Mouse (Mus musculus) kidney, adult 11 months (tissue): ENCODE data around the gene Itgb6.
A peak's percentile ranks its signal among the peaks of the same experiment; 100 is the strongest.

Experiments
- DNase-seq: peaks from one replicate; pipeline ENCODE4 v3.0.0; 2022

The Itgb6 gene

DNA sequence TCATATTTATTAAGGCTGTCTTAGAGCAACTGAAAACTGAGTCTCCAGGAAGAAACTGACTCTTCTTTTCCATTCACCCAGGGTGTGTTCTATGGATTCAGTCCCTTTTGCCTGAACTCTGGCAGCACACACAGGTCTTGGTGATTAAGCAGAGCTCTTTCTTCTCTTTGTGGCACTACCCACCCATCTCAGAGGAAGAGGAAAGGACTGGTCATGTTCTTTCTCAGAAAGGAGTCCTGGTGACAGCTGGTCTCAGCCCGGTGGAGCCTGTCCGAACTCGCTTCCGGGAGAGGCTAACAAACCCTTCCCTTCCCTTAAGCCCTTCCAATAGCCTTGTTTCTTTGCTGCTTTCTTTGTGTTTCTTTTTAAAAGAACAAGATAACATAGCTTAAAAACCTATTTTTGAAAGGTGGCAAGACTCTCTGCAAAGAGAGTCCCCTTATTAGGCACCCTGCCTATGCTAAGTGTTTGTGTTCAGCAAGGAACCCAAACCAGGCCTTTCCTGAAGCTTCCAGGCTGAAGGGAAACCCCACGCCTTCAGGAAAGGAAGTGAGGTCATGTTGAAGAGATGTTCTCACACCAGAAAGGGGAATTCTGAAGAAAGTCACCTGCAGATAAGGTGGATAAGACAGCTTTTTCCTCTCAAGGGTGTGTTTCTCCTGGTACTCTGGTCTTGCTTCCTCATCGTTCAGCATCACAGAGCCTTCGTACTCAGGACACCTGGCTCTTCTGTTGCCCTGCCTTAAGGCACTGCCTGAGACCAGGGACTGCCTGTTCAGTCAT is 11.2 kb downstream of the Itgb6 start:
- DNase-seq: no peak

- DNase-seq: no peak
These were observed 12.1 kb downstream of the Itgb6 start for GRCm38 (mm10) chr2:60710317-60710716.

DNA sequence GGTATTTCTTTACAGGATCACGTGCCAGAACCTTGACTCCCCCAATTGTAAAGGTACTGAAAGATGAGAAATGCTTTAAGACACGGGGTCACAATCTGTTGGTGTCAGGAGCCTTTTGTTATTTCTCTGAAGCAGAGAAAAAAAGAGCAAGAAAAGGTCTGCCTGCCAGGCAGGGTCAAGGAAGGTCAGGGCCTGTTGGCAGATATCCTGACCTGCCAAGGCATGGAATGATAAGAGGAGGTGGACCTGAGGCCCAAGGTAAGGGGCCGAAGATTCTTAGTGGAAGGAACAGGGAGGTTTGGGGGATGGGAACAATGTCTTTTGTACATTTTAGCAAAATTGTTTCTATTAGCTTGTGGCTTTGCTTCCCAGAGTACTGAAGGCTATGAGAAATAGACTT is 13.8 kb downstream of the Itgb6 start:
- DNase-seq: no peak

- DNase-seq: no peak
These were observed 15.6 kb downstream of the Itgb6 start for GRCm38 (mm10) chr2:60706866-60707265.

DNA sequence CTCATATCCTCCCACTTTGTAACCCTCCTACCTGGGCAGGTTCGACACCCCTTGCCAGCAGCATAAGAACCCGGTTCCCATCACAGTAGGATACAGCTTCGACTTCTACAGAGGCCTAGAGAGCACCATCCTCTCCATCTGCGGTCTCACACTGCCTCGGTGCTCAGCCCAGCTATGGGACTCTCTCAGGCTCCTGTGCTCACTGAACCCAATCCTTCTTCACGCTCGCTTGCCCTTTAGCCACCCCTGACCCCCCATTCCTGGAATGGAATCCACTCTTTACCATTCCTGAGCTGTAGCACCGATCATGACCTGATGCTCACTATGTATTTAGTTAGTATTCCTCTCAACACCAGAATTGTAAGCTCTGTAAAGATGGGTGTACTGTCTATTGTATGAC is 17.0 kb downstream of the Itgb6 start:
- peak; percentile 62 for DNase-seq

DNA sequence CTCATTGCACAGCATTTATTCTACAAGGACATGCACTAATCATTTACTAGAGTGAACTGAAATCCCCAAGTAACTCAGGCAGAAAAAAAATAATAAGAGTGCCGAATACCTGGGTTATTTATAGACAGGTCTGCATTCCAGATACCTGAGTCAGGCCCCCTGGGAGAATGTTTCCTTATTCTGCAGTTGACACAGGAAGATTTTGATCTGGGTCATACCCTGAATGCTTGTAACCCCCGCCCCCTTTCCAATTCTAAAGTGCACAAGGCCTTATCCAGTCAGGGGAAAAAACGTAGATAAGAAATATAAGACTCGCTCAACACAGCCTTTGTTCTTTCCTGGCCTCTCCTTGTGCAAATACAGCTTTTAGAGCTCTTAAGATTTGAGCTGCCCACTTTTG is 19.1 kb downstream of the Itgb6 start:
- peak; percentile 81 for DNase-seq

- DNase-seq: no peak
These were observed 21.5 kb downstream of the Itgb6 start for GRCm38 (mm10) chr2:60700956-60701355.

GRCm38 (mm10) chr2:60700013-60700412 is 22.4 kb downstream of the Itgb6 start:
- no peak for DNase-seq

DNA sequence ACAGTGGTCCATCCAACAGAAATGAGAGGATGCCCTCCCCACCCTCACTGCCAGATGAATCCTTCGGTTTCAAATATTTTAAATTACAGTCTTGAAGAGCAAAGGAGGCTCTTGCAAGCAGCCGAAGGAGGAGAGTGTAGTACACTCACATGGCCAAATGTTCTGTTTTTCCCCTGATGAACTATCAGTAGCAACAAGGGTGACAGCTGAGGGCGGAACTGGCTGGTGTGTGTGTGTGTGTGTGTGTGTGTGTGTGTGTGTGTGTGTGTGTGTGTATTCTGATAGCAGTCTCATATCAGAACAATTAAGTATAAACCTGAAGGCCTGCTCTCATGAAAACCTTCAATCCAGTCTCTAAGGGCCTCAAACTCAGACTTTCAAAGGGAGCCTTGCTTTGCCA is 22.9 kb downstream of the Itgb6 start:
- DNase-seq: no peak

- peak; percentile 83 for DNase-seq
These were observed 24.3 kb downstream of the Itgb6 start for GRCm38 (mm10) chr2:60698155-60698554.

DNA sequence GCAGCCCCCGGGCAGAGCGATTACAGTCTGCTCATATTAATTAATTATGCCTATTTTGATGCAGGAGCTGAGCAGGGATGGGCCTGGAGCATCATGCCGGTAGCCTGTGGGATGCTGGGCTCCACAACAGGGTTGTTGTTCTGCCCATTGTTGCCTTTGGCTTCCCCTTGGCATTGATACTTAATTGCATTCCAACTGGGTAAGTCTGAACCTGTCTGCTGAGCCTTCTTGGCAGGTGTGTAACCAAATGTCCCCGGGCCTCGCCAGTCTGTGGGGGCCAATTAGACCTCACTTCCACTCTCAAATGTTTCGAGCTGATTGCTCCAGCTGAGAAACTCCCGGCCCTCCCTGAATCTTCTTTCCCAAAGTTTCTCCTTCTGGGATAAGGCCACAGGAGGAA is 24.9 kb downstream of the Itgb6 start:
- DNase-seq: peak; percentile 71

GRCm38 (mm10) chr2:60696559-60696958 is 25.9 kb downstream of the Itgb6 start:
- no peak for DNase-seq

DNA sequence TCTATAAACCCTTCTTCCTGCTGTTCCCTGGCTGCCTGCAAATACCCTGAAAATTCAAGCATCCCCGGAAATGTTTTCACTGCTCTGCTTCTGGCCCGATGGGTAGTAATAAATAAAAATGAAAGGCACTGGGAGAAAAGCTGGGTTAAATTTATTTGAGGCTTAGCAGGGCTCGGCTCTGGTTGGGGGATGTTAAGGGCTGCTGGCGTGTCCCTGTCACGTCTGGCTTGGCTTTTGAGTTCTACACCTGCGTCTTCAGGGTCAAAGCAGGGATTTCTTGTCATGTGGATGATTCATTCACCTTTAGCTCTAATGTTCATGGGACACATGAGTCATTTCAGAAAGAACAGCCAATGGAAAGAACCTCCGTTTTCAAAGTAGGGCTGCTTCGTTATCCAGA is 26.7 kb downstream of the Itgb6 start:
- no peak for DNase-seq

GRCm38 (mm10) chr2:60694563-60694962 is 27.9 kb downstream of the Itgb6 start:
- DNase-seq: no peak

DNA sequence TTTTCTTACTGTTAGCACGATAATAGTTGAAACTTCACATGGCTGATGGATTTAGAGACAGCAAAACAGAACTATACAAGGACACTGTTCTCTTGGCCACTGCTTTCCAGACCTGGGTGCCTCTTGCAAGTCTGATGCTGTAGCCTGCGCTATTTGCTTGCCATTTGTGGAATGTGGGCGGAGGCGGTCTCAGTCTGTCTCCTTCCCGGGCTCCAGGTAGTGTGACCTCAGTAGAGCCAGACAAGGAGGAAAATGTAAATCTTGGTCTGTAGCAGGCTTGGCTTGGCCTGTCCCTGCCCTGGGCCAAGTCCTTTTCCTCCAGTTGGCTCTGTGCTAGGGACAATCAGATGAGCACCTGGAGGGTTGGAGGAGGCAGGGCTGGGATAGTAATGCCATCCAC is 30.2 kb downstream of the Itgb6 start:
- peak; percentile 81 for DNase-seq

GRCm38 (mm10) chr2:60690212-60690611 is 32.2 kb downstream of the Itgb6 start:
- DNase-seq: no peak

GRCm38 (mm10) chr2:60688944-60689615 is 33.4 kb downstream of the Itgb6 start:
- DNase-seq: peak; percentile 85

DNA sequence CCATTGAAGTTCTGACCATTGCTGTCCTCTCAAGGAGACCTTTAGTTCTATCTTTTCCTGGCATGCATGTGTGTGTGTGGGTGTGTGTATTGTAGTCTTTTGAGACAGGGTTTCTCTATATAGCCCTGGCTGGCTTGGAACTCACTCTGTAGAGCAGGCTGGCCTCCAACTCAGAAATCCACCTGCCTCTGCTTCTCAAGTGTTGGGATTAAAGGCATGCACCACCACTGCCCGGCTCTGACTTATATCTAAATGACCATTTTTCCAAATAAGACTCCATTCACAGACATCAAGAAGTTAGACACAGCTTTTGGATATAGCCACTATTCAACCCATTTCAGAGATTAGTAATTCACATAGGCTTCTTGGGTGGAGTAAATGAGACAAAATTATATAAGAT is 34.3 kb downstream of the Itgb6 start:
- DNase-seq: no peak

DNA sequence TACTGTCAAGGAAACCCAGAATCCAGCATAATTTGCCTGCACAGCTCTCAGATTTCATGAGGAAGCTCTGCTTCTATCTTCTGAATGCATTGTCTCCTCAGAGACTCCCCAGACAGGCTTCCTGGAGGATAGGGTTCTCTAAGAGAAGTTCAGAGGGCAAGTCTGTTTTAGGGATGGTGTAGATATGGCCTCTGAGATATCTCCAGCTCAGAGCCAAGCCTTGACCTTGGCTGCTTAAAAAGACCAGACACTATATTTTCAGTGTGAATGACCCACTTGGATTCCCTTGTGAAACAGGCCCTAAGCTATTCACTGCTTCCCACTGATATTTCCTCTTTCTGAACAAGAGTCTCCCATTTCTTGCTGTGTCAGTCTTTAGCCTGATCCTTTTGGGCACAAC is 36.5 kb downstream of the Itgb6 start:
- DNase-seq: no peak

GRCm38 (mm10) chr2:60684168-60684567 is 38.3 kb downstream of the Itgb6 start:
- no peak for DNase-seq

DNA sequence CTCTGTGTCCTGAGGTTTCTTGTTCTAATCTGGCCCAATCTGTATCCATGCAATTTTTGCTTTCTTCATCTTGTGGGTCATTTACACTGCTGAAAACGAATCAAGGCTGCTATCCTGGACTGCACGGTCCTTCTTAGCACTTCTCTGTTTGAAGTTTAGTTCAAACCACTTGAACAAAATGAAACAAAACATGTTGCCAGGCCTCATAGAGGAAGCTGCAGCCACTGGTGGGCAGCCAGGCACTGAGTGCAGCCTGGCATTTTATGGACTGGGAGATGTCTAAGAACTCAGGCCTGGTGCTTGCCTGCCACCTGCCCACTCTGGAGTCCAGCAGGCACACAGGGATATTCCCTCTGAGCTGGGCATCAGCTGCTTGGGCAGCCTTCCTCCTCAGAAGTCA is 39.9 kb downstream of the Itgb6 start:
- no peak for DNase-seq

DNA sequence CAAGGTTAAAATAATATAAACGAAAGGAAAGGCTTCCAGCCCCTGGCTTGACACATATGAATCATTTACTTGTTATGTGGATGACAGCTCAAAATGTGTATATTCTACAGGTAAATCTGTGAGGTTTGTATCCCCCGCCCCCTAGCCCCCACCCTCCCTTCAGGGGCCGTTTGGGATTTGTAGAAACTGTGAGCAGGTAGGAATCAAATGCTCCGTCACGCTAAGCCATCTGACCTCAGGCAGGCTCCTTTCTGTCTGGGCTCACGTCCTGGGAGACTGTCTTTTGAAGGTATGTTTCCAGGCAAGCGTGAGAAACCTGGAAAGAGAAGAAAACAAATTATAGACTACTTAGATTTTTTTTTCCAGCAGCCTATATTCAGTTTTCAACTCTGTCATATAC is 48.0 kb downstream of the Itgb6 start:
- DNase-seq: no peak

- no peak for DNase-seq
These were observed 49.2 kb downstream of the Itgb6 start for GRCm38 (mm10) chr2:60672973-60673954.
